Mouse (Mus musculus) spleen, adult 2 months (tissue): ENCODE results near the gene Nalcn. TPM values are rescaled to one million over a fixed set of nuclear protein-coding genes. Genes with fewer than 3 reads are reported as not detected.

Source experiments
- DNase-seq, 2 experiments: peaks; one replicate each; pipeline versions ENCODE4 v3.0.0 to v3.0.0-alpha.2; 2012 to 2021; ENCODE audit warnings: low spot score in 2 of 2, low read depth in 1 of 2
- H3K27ac ChIP-seq: fragments of 200-500 bp; 2 replicates; pipeline ENCODE4 v1.5.1; 2012; ENCODE audit warnings: low read length, inconsistent platforms; ENCODE audit not compliant: insufficient read depth
- H3K27me3 ChIP-seq: fragments of 200-500 bp; 2 replicates; pipeline ENCODE4 v1.6.1; 2012; ENCODE audit warnings: mild to moderate bottlenecking, moderate library complexity, low read length, inconsistent platforms; ENCODE audit not compliant: control insufficient read depth, insufficient read depth
- H3K36me3 ChIP-seq: fragments of 200-500 bp; 2 replicates; pipeline ENCODE4 v1.6.1; 2012; ENCODE audit warnings: mild to moderate bottlenecking, low read length, inconsistent platforms; ENCODE audit not compliant: control insufficient read depth, insufficient read depth
- H3K4me1 ChIP-seq: fragments of 200-500 bp; 2 replicates; pipeline ENCODE4 v1.6.1; 2011; ENCODE audit warnings: inconsistent platforms; ENCODE audit not compliant: control insufficient read depth, insufficient read depth, insufficient read length
- H3K4me3 ChIP-seq: fragments of 200-500 bp; 2 replicates; pipeline ENCODE4 v1.5.1; 2011; ENCODE audit warnings: mild to moderate bottlenecking, inconsistent platforms; ENCODE audit not compliant: insufficient read depth, insufficient read length; ENCODE audit errors: extremely low read depth
- CTCF ChIP-seq: fragments of 200-500 bp; IDR thresholded peaks from 2 replicates; pipeline ENCODE4 v1.5.1; 2011; ENCODE audit warnings: mild to moderate bottlenecking, inconsistent platforms; ENCODE audit not compliant: insufficient read depth, insufficient read length, insufficient replicate concordance; ENCODE audit errors: extremely low read depth
- POLR2A ChIP-seq: fragments of 200-500 bp; IDR thresholded peaks from 2 replicates; pipeline ENCODE4 v1.6.1; 2011; ENCODE audit warnings: low read depth, low read length, inconsistent platforms
- WGBS: fragments of 180-500 bp; shearing (Covaris S2); methylation state at CpG from one replicate; pipeline ENCODE4 v1.1.7; 2018; 5-methylcytosine and 5-hydroxymethylcytosine counted together
- polyA plus RNA-seq: library from polyadenylated mRNA; depleted of rRNA; stranded (reverse); fragments of >200 nt; gene quantifications from 2 replicates; pipeline ENCODE4 v1.2.3, GENCODE M21; 2012; rRNA removed

The Nalcn gene
- polyA plus RNA-seq, 1 experiment = 0.02 TPM

DNA sequence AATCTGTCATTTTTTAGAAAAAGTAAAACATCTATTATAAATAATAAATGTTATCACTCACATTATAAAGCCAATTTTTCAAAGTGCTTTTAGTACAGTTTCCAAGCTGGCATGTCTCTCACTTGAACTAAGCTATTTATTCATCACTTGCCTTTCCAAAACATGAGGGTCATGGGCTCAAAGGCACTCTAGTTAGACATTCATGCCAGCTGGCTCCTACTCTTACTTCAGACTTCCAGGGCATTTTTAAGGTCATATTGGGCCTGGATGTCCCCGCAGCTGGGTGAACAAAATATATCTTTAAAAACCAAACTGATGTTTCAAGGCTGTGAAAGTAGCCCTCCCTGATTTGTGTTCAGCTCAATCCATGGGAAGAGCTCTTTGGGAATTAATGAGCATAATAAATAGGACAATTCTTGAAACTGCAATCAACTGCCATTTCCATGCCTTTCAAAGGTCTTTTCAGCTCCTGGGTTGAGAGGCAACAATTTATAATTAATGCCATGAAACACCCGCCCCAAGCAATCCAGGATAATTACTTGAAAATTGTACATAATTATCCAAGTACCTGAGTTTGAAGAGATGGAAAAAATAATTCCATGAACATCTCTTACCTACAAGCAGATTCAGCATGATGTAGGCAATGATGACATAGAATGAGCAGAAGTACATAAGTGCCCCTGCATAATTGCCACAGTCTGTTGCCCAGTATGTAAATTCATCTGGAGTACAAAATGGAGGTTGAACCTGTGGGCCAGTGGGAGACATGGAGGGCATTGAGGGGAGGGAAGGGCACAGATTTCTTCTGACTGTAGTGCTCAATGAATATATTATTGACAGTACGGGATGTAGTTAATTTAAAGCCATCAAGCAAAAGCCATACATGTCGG lies 335.6 kb downstream of the Nalcn start:
- no peak overlapping the region for H3K27ac ChIP-seq
- no peaks in the 10 kb centered on the region for H3K36me3 ChIP-seq
- H3K4me3 ChIP-seq = no peak overlapping the region
- 89% methylated on average over 4 of the region's 4 CpGs for WGBS
- TF ChIP-seq CTCF (no peak), POLR2A (no peak)
- no peaks in the 10 kb centered on the region for H3K4me1 ChIP-seq
- no peak for DNase-seq
- H3K27me3 ChIP-seq = no peaks in the 10 kb centered on the region

DNA sequence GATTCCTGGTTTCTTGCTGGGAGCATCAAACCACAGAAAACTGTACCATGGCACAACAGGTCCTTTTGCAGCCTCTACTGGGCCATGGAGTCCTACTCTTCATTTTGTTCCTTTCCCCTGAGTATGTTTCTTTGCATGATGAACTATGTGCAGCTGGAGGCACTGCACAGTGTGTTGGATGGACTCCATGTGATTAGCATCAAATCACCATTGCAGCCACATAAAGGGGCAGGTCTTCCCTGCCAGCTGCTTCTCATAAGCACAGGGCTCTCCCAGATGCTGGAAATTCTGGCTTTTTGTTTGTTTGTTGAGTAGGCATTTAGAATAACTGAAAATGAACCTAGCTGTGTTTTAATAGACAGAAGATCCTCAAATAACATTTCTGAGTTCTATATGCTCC lies 344.8 kb downstream of the Nalcn start:
- no peak overlapping the region for H3K4me3 ChIP-seq
- TF ChIP-seq CTCF (no peak), POLR2A (no peak)
- H3K4me1 ChIP-seq = no peaks in the 10 kb centered on the region

DNA sequence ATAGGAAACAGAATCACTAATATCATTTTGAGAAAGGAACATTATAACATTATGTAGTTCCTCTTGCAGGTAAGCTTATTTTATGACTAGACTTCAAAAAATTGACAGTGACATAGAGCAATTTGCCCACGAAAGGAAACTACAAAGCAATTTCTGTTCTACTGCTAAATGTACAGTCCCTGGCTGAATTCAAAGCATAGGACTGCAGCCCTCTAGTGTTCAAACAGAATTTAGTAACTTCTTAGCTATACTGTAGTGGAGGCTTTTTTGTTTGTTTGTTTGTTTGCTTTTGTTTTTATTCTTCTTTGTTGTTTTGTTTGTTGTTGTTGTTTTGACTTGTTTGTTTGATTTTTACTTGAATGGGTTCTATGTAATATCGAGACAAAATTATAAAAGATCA lies 354.8 kb downstream of the Nalcn start:
- Histone ChIP-seq H3K27me3 (no peaks in the 10 kb centered on the region), H3K36me3 (no peaks in the 10 kb centered on the region), H3K27ac (no peak overlapping the region), H3K4me3 (no peak overlapping the region), H3K4me1 (no peaks in the 10 kb centered on the region)
- TF ChIP-seq CTCF = no peak
- no peak for TF ChIP-seq POLR2A
- 46% methylated on average over 2 of the region's 2 CpGs for WGBS
- no peak for DNase-seq

More for the DNA sequence above, 344.8 kb downstream of the Nalcn start:
- no peak for DNase-seq
- no peak overlapping the region for H3K27ac ChIP-seq
- no peaks in the 10 kb centered on the region for H3K36me3 ChIP-seq
- no peaks in the 10 kb centered on the region for H3K27me3 ChIP-seq

DNA sequence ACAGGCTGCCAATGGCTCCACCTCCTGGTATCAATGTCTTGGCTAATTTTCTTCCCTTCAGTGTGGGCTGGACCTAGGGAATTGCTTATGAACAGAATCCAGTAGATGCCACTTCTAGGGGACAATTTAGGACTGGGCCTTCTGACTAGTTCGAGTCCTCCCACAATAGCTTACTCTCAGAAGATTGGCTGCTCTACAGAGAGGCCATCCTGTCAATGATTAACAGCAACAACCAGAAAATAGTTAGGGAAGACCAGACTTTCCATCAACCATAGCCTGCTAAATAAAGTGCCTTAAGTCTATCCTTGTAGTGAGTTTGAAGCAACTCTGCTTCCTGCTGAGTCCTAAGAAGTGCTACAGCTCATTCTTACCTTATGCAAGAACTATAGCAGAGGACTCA lies 386.2 kb downstream of the Nalcn start:
- 49% methylated on average over 1 of the region's 1 CpGs for WGBS
- no peak for TF ChIP-seq POLR2A
- TF ChIP-seq CTCF = no peak

DNA sequence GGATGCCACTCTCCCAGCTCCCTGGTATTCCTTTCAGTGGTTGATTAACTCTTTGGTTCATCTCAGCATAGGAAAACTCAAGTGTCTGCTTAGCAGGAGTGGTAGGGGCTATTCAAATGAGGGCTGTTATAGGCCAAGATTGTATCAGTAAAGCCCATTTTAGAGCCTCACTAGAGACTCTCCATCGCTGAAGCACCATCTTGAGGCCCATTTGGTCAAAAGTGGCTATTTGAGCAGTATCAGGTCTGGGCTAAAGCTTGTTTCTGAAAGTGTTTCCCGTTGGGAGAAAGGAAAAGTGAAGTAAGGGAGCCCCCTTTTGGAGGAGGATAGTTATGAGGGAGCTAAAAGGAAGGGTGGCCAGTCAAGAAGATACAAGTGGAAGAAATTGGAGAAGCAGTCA lies 387.0 kb downstream of the Nalcn start:
- Histone ChIP-seq H3K4me3 (no peak overlapping the region), H3K27ac (no peak overlapping the region), H3K4me1 (no peaks in the 10 kb centered on the region), H3K27me3 (no peaks in the 10 kb centered on the region), H3K36me3 (no peaks in the 10 kb centered on the region)
- no peak for TF ChIP-seq CTCF
- no peak for TF ChIP-seq POLR2A
- WGBS = 9% methylated on average over 2 of the region's 2 CpGs
- DNase-seq = no peak

More for the DNA sequence above, 386.2 kb downstream of the Nalcn start:
- no peak overlapping the region for H3K27ac ChIP-seq
- H3K4me3 ChIP-seq = no peak overlapping the region
- no peak for DNase-seq
- H3K27me3 ChIP-seq = no peaks in the 10 kb centered on the region
- no peaks in the 10 kb centered on the region for H3K4me1 ChIP-seq
- H3K36me3 ChIP-seq = no peaks in the 10 kb centered on the region

DNA sequence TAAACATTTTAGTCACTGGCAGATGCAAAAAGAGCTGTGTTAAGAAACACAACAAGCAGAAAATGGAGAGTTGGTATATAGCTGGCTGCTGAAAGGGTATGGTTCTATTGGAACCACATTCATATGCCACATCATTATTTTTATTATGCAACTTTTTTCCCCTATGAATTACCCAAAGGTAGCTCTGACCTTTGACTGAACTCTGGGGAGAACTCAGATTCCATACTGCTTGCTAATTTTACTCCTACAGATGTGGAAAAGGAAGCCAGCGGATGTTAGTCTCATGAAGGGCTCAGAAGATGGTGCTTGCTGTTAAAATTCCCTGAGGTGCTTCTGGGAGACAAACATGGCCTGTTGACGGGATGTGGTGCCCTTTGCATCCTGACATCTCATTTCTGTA lies 389.9 kb downstream of the Nalcn start:
- H3K27me3 ChIP-seq = no peaks in the 10 kb centered on the region
- H3K4me1 ChIP-seq = no peaks in the 10 kb centered on the region
- no peaks in the 10 kb centered on the region for H3K36me3 ChIP-seq
- WGBS = 77% methylated on average over 2 of the region's 2 CpGs
- no peak for DNase-seq
- no peak overlapping the region for H3K27ac ChIP-seq
- no peak overlapping the region for H3K4me3 ChIP-seq
- TF ChIP-seq POLR2A = no peak
- TF ChIP-seq CTCF = no peak

DNA sequence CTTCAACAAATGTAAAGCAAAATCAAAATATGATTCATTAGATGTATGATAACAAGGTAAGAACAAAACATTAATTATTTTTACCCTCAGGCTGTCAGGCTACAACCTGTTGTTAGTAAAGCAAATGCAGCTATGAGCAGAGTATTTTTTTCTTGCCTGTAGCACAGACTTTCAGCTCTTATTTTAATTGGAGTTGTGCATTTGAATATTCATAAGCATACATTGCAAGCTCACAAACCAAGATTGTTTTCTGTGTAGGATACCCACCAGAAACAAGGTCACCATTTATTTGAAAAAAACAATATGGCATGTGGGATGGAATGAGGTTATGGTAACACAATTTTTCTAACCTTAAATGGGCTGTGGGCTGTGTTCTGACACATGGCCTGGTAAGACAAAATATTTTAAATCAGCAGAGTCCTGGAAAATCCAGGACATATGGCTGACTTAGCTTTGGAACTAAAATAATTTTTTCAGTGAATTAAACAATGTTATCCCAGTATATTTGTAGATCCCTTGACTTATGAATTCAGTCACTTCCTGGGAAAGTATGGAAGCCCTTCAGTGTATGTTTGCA lies 394.2 kb downstream of the Nalcn start:
- no peaks in the 10 kb centered on the region for H3K36me3 ChIP-seq
- H3K27ac ChIP-seq = no peak overlapping the region
- DNase-seq = no peak
- no peak overlapping the region for H3K4me3 ChIP-seq
- H3K4me1 ChIP-seq = no peaks in the 10 kb centered on the region
- H3K27me3 ChIP-seq = no peaks in the 10 kb centered on the region
- TF ChIP-seq CTCF (no peak), POLR2A (no peak)

Other genes starting within 250 kb of the Nalcn start
- gene Itgbl1, start 32.8 kb upstream of the Nalcn start, polyA plus RNA-seq = 0.50 and 0.76 TPM in 2 replicates